In the genomic region with DNA sequence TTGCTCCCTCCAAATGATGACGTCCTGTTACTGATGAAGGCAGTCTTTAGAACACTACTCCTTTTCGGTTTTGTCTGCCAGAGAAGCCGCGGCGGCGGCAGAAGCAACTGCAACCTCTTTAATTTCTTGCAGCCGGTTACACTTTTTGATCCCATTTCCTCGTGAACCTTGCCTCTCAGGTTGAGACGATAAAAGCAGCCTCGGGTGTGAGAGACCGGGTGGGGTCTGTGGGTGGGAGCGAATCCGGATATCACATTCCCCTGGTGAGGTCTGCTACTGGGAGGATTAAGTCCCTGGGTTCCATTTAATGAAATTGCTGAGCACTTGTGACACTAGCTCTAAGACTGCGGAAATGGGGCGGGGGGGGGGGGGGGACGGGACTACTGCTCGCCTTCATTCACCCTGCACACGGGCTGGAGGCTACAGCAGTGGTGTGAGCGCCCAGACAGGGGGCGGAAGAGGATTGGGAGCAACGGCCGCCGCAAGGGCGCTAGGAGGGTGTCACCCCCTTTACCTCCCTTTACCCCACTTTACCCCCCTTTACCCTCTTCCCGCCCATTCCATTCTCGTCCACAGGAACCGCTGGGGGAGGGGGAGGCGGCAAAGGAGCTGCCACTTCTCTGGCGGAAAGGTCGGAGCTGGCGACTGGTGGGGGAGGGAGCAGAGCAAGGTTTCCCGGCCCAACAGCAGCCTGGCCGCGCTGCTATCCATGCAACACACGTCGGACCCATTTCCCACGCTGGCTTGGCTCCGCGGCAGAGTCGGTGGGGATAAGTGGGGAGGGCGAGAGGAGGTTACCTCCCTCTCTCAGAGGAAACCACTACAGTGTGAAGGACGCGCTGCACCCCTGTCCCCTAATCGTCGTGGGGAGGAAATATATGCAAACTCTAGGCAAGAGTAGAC, we compare ENCODE assay signal across 8 mouse cellular contexts. TPM values are rescaled to one million over a fixed set of nuclear protein-coding genes. Genes with fewer than 3 reads are reported as not detected.
DNase-seq lines count a peak whose midpoint lies in the region; ATAC-seq and TF ChIP-seq lines count a peak whose summit lies in the region.

No protein-coding gene starts in this region.

- H3K36me3 ChIP-seq in ES-Bruce4 (ENCODE audit: control insufficient read depth, insufficient read depth, low read length, poor library complexity, severe bottlenecking), result no peaks in the 10 kb centered on the region
- no peaks in the 10 kb centered on the region for H3K36me3 ChIP-seq in forebrain, embryonic 15.5 days
- no peaks in the 10 kb centered on the region for H3K36me3 ChIP-seq in lung, postnatal 0 days (ENCODE audit: insufficient read depth, low read length)

- H3K27me3 ChIP-seq in ES-Bruce4 (ENCODE audit: control insufficient read depth, insufficient read depth, low read length, poor library complexity, severe bottlenecking), result peaks cover 34% of the 10 kb centered on the region
- no peaks in the 10 kb centered on the region for H3K27me3 ChIP-seq in forebrain, embryonic 15.5 days
- peaks cover 16% of the 10 kb centered on the region for H3K27me3 ChIP-seq in lung, postnatal 0 days (replicated peaks; ENCODE audit: insufficient read depth, low read length)

- WGBS in forebrain, embryonic 15.5 days, result under 1% methylated on average over 44 of the region's 45 CpGs
- under 1% methylated on average over 37 of the region's 45 CpGs for WGBS in lung, postnatal 0 days

- TF ChIP-seq CTCF in ES-Bruce4 (IDR thresholded peaks at IDR 0.05; ENCODE audit: low read depth, low read length), result no peak
- 0 out of 2 replicates have a peak, but pooled peaks have one; percentile 28 for TF ChIP-seq CTCF in lung, postnatal 0 days (IDR thresholded peaks at IDR 0.05)

- TF ChIP-seq POLR2A in ES-Bruce4 (IDR thresholded peaks at IDR 0.05; ENCODE audit: insufficient read depth, low read length), result no peak

- no peaks in the 10 kb centered on the region for H3K9me3 ChIP-seq in ES-Bruce4 (replicated peaks; ENCODE audit: control insufficient read depth, insufficient read depth, low read length, poor library complexity, severe bottlenecking)
- no peaks in the 10 kb centered on the region for H3K9me3 ChIP-seq in forebrain, embryonic 15.5 days
- H3K9me3 ChIP-seq in lung, postnatal 0 days (ENCODE audit: low read length), result no peaks in the 10 kb centered on the region

- DNase-seq in cerebellum, adult 11 months, result peak; percentile 9
- peak; percentile 69 for DNase-seq in heart, postnatal 4 days
- DNase-seq in layer of hippocampus, postnatal 10 days (ENCODE audit: low spot score in 2 of 2), result peak; percentile 64 to 76
- peak; percentile 36 for DNase-seq in lung, postnatal 0 days (ENCODE audit: low spot score)
- DNase-seq in retina, embryonic 14.5 days (ENCODE audit: low spot score), result peak; percentile 85
- peak; percentile 13 for DNase-seq in urinary bladder, postnatal 10 days (ENCODE audit: low spot score)

- peak; percentile 46 for ATAC-seq in forebrain, embryonic 15.5 days (replicated peaks)
- ATAC-seq in lung, postnatal 0 days, result peak; percentile 20

- H3K4me3 ChIP-seq in ES-Bruce4 (ENCODE audit: low read depth, low read length), result peak overlapping the region; percentile 91
- H3K4me3 ChIP-seq in forebrain, embryonic 15.5 days, result peak overlapping the region; percentile 77
- H3K4me3 ChIP-seq in lung, postnatal 0 days (ENCODE audit: low read depth, low read length), result peak overlapping the region; percentile 57

- H3K4me2 ChIP-seq in forebrain, embryonic 15.5 days (replicated peaks), result peak overlapping the region; percentile 96
- peak overlapping the region; percentile 71 for H3K4me2 ChIP-seq in lung, postnatal 0 days (replicated peaks; ENCODE audit: low read depth, low read length)

- H3K27ac ChIP-seq in ES-Bruce4 (ENCODE audit: insufficient read depth, low read length), result no peak overlapping the region
- peak overlapping the region; percentile 87 for H3K27ac ChIP-seq in forebrain, embryonic 15.5 days (replicated peaks)
- no peak overlapping the region for H3K27ac ChIP-seq in lung, postnatal 0 days (ENCODE audit: low read length)

- TF ChIP-seq EP300 in ES-Bruce4 (IDR thresholded peaks at IDR 0.05; ENCODE audit: insufficient read depth, low read depth, low read length), result no peak
- TF ChIP-seq EP300 in lung, postnatal 0 days (IDR thresholded peaks at IDR 0.05), result no peak

- H3K4me1 ChIP-seq in ES-Bruce4 (ENCODE audit: control insufficient read depth, insufficient read depth, low read length), result no peaks in the 10 kb centered on the region
- H3K4me1 ChIP-seq in forebrain, embryonic 15.5 days, result peaks cover 8% of the 10 kb centered on the region
- H3K4me1 ChIP-seq in lung, postnatal 0 days (ENCODE audit: insufficient read depth, low read depth, low read length), result peaks cover 8% of the 10 kb centered on the region; the same call in 1 of the 2 replicates

- no peak overlapping the region for H3K9ac ChIP-seq in ES-Bruce4 (ENCODE audit: low read depth, poor library complexity, severe bottlenecking)
- H3K9ac ChIP-seq in forebrain, embryonic 15.5 days (replicated peaks), result peak overlapping the region; percentile 77
- H3K9ac ChIP-seq in lung, postnatal 0 days (replicated peaks; ENCODE audit: low read depth), result no peak overlapping the region

RNA-seq across cellular contexts. Expression of a gene that starts 2.9 kb away (rescaled TPM):
- 6.2 and 7.8 TPM in 2 replicates for polyA plus RNA-seq in ES-Bruce4 (2011; ENCODE audit: insufficient read depth, insufficient read length, low read depth, missing spikeins)
- 10.7 and 13.3 TPM in 2 replicates for polyA plus RNA-seq in forebrain, embryonic 15.5 days (2015; fragmentation: Nextera tagmentation; extraction: Ambion mirVana)
- total RNA-seq in heart, postnatal 4 days (2021), result 100 to 1,000 TPM; 148 to 160 TPM
- total RNA-seq in layer of hippocampus, postnatal 10 days (2021), result 10 to 100 TPM; 69.3 to 70.6 TPM
- polyA plus RNA-seq in lung, postnatal 0 days (2015; fragmentation: Nextera tagmentation; extraction: Ambion mirVana), result 1.2 and 1.4 TPM in 2 replicates

Comparison
In these comparisons a context has a peak if more than half of its experiments do, and no peak if none do; other contexts are left out.
1. DNase-seq: peak in every context shown above with its lines; median percentile 85 in retina, embryonic 14.5 days; 70 in layer of hippocampus, postnatal 10 days; 69 in heart, postnatal 4 days; 36 in lung, postnatal 0 days; 13 in urinary bladder, postnatal 10 days; 9 in cerebellum, adult 11 months.